Mouse (Mus musculus): ENCODE measurements around the gene Nox1. TPM values are rescaled to one million over a fixed set of nuclear protein-coding genes. Genes with fewer than 3 reads are reported as not detected.
"Not testable (repeated sequence)": the region's sequence is repeated elsewhere in the genome, so short reads cannot be mapped to it uniquely, and the experiment has no call there.

Nox1 gene
- 0.11 TPM in 1 of 2 replicates, not detected in the other for polyA plus RNA-seq (2016; fragmentation: Nextera tagmentation; extraction: Ambion mirVana)

GRCm38 (mm10) chrX:134221856-134222255 is at the start of gene Nox1:
Gene Nox1, minus strand, starts transcription at chrX:134221956.
- 0 out of 2 replicates have a peak, but pooled peaks cover 4% of the 10 kb centered on the region for H3K27me3 ChIP-seq (replicated peaks)
- no peak within 1 kb of the TSS for H3K27ac ChIP-seq
- H3K4me1 ChIP-seq, result no peaks in the 10 kb centered on the region
- H3K36me3 ChIP-seq, result no peaks in the 10 kb centered on the region
- no peak within 1 kb of the TSS for H3K9ac ChIP-seq
- H3K4me3 ChIP-seq, result no peak within 1 kb of the TSS
- no peak for ATAC-seq (ENCODE audit: low FRiP score, low read depth)
- 67% methylated on average over 4 of the region's 4 CpGs for WGBS
- no peaks in the 10 kb centered on the region for H3K9me3 ChIP-seq
- no peak within 1 kb of the TSS for H3K4me2 ChIP-seq (replicated peaks)

GRCm38 (mm10) chrX:134262129-134262528 is 40.4 kb upstream of the Nox1 start:
- no peak overlapping the region for H3K27ac ChIP-seq
- WGBS, result 72% methylated on average over 11 of the region's 11 CpGs
- H3K4me1 ChIP-seq, result no peaks in the 10 kb centered on the region
- H3K9ac ChIP-seq, result no peak overlapping the region
- no peak overlapping the region for H3K4me3 ChIP-seq
- ATAC-seq (ENCODE audit: low FRiP score, low read depth), result no peak
- H3K9me3 ChIP-seq, result no peaks in the 10 kb centered on the region
- H3K27me3 ChIP-seq (replicated peaks), result no peaks in the 10 kb centered on the region
- no peaks in the 10 kb centered on the region for H3K36me3 ChIP-seq
- H3K4me2 ChIP-seq (replicated peaks), result no peak overlapping the region

DNA sequence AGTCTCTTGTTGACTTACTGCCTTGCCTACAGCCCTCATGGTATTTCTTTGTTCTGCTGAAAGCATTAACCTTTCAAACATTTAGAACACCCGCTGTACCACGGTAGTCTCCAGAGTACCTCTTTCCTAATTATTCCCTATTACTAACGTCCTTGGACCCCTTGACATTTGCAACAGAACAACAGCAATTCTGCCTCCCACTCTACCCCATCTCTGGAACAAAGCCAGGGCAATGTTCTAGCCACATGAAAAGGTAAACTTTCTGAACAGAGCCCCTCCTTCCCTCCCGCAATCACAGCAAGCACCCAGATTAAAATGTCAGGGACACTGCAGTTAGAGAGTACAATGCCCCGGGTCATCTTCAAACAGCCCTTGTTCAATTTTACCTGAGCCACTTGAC is 39.4 kb upstream of the Nox1 start:
- Histone ChIP-seq H3K36me3 (no peaks in the 10 kb centered on the region), H3K9ac (no peak overlapping the region), H3K9me3 (no peaks in the 10 kb centered on the region), H3K4me2 (replicated peaks) (no peak overlapping the region), H3K4me3 (no peak overlapping the region), H3K4me1 (no peaks in the 10 kb centered on the region), H3K27ac (no peak overlapping the region), H3K27me3 (replicated peaks) (no peaks in the 10 kb centered on the region)
- 45% methylated on average over 5 of the region's 5 CpGs for WGBS
- ATAC-seq (ENCODE audit: low FRiP score, low read depth), result no peak

DNA sequence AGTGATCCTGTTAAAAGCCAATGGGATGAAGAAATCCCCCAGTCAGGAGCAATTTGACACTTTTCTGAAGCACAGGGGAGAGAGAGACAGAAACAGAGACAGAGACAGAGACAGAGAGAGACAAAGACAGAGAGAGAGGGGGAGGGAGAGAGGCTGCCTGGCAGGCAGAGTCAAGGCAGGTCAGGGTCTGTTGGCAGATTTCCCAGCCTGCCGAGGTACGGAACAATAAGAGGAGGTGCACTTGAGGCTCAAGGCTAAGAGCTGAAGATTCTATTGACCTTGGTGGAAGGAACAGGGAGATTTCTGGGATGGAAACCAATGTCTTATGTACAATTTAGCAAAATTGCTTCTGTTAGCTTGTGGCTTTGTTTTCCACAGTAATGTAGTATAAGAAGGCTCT is 26.4 kb upstream of the Nox1 start:
- no peak overlapping the region for H3K4me2 ChIP-seq (replicated peaks)
- 73% methylated on average over 2 of the region's 2 CpGs for WGBS
- no peak overlapping the region for H3K27ac ChIP-seq
- no peak overlapping the region for H3K4me3 ChIP-seq
- no peaks in the 10 kb centered on the region for H3K36me3 ChIP-seq
- H3K9ac ChIP-seq, result no peak overlapping the region
- no peaks in the 10 kb centered on the region for H3K4me1 ChIP-seq
- H3K27me3 ChIP-seq (replicated peaks), result no peaks in the 10 kb centered on the region
- no peak for ATAC-seq (ENCODE audit: low FRiP score, low read depth)
- no peaks in the 10 kb centered on the region for H3K9me3 ChIP-seq

DNA sequence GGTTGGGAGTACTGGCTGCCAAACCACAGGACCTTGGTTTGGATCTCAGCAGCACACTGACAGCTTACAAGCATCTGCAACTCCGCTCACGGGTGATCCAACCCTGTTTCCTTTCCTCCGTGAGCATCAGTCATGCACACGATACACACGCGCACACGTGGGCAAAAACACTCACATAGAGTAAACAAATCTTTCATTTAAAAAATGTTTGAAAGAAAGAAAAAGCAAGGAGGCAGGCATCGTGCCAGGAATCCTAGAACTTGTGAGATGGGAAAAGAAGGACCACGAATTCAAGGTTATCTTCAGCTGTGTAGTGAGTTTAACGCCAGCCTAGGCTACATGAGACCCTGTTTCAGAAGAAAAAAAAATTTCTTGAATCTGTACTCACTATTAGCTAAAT is 24.2 kb upstream of the Nox1 start:
- Histone ChIP-seq H3K27ac (no peak overlapping the region), H3K4me2 (replicated peaks) (no peak overlapping the region), H3K4me1 (no peaks in the 10 kb centered on the region), H3K9ac (no peak overlapping the region), H3K4me3 (no peak overlapping the region), H3K36me3 (no peaks in the 10 kb centered on the region), H3K9me3 (no peaks in the 10 kb centered on the region), H3K27me3 (replicated peaks) (no peaks in the 10 kb centered on the region)
- WGBS, result 92% methylated on average over 10 of the region's 10 CpGs
- no peak for ATAC-seq (ENCODE audit: low FRiP score, low read depth)

GRCm38 (mm10) chrX:134238266-134238665 is 16.5 kb upstream of the Nox1 start:
- H3K9ac ChIP-seq, result no peak overlapping the region
- H3K4me2 ChIP-seq (replicated peaks), result no peak overlapping the region
- no peaks in the 10 kb centered on the region for H3K27me3 ChIP-seq (replicated peaks)
- no peaks in the 10 kb centered on the region for H3K36me3 ChIP-seq
- H3K27ac ChIP-seq, result no peak overlapping the region
- 91% methylated on average over 10 of the region's 10 CpGs for WGBS
- H3K9me3 ChIP-seq, result no peaks in the 10 kb centered on the region
- no peak overlapping the region for H3K4me3 ChIP-seq
- no peaks in the 10 kb centered on the region for H3K4me1 ChIP-seq
- ATAC-seq (ENCODE audit: low FRiP score, low read depth), result no peak

DNA sequence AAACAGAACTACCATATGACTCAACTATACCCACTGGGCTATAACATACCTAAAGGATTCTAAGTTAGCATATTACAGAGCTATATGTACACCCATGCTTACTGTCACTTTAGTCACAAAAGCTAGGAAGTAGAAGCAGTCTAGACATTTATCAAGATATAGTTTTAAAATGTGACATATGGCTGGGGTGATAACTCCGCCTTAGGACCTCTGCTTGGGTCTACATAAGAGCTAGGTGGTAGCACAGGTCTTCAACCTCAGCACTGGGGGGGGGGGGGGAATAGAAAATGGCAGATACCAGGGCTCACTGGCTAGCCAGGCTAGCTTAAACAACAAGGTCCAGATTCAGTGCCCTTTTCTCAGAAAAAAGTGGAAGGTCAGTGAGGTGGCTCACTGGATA is 11.3 kb upstream of the Nox1 start:
- no peaks in the 10 kb centered on the region for H3K36me3 ChIP-seq
- H3K4me1 ChIP-seq, result no peaks in the 10 kb centered on the region
- H3K9ac ChIP-seq, result no peak overlapping the region
- H3K27ac ChIP-seq, result no peak overlapping the region
- 84% methylated on average over 1 of the region's 1 CpGs for WGBS
- H3K27me3 ChIP-seq (replicated peaks), result no peaks in the 10 kb centered on the region
- ATAC-seq (ENCODE audit: low FRiP score, low read depth), result no peak
- H3K9me3 ChIP-seq, result no peaks in the 10 kb centered on the region
- no peak overlapping the region for H3K4me2 ChIP-seq (replicated peaks)
- H3K4me3 ChIP-seq, result no peak overlapping the region

DNA sequence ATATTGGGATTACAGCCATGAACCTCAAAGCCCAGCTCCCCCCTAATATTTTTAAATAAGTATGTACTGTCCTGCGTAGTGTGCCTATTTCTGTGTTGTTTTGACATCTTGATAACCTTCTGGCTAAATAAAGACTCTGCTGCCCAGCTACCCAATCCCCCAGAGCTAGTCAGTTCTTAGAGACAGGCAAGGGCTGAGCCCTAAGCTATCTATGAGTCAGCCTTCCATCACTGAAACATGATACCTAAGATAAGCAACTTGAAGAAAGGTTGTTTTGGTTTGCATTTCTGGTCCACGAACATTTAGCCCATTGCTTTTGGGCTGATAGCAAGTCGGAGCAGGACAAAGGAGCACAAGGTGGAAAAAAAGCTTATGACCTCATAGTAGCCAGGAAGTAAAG is 1.1 kb downstream of the Nox1 start:
- ATAC-seq (ENCODE audit: low FRiP score, low read depth), result no peak
- no peaks in the 10 kb centered on the region for H3K4me1 ChIP-seq
- H3K9me3 ChIP-seq, result no peaks in the 10 kb centered on the region
- 0 out of 2 replicates have a peak, but pooled peaks cover 4% of the 10 kb centered on the region for H3K27me3 ChIP-seq (replicated peaks)
- no peaks in the 10 kb centered on the region for H3K36me3 ChIP-seq
- no peak overlapping the region for H3K27ac ChIP-seq
- no peak overlapping the region for H3K4me3 ChIP-seq
- no peak overlapping the region for H3K4me2 ChIP-seq (replicated peaks)
- 82% methylated on average over 3 of the region's 3 CpGs for WGBS
- H3K9ac ChIP-seq, result no peak overlapping the region

GRCm38 (mm10) chrX:134218161-134218560 is 3.6 kb downstream of the Nox1 start:
- no peaks in the 10 kb centered on the region for H3K4me1 ChIP-seq
- 55% methylated on average over 4 of the region's 4 CpGs for WGBS
- no peak for ATAC-seq (ENCODE audit: low FRiP score, low read depth)
- no peak overlapping the region for H3K4me2 ChIP-seq (replicated peaks)
- H3K4me3 ChIP-seq, result no peak overlapping the region
- no peak overlapping the region for H3K9ac ChIP-seq
- no peaks in the 10 kb centered on the region for H3K9me3 ChIP-seq
- H3K36me3 ChIP-seq, result no peaks in the 10 kb centered on the region
- H3K27ac ChIP-seq, result no peak overlapping the region
- H3K27me3 ChIP-seq (replicated peaks), result 0 out of 2 replicates have a peak, but pooled peaks cover 4% of the 10 kb centered on the region

- no peaks in the 10 kb centered on the region for H3K4me1 ChIP-seq
- H3K27ac ChIP-seq, result no peak overlapping the region
- no peak for ATAC-seq (ENCODE audit: low FRiP score, low read depth)
- H3K9me3 ChIP-seq, result no peaks in the 10 kb centered on the region
- no peak overlapping the region for H3K4me3 ChIP-seq
- no peak overlapping the region for H3K9ac ChIP-seq
- H3K27me3 ChIP-seq (replicated peaks), result no peaks in the 10 kb centered on the region
- WGBS, result 72% methylated on average over 7 of the region's 7 CpGs
- H3K4me2 ChIP-seq (replicated peaks), result no peak overlapping the region
- H3K36me3 ChIP-seq, result no peaks in the 10 kb centered on the region
These were observed 10.6 kb downstream of the Nox1 start for GRCm38 (mm10) chrX:134211151-134211642.

GRCm38 (mm10) chrX:134208491-134208890 is 13.3 kb downstream of the Nox1 start:
- H3K9ac ChIP-seq, result no peak overlapping the region
- WGBS, result 88% methylated on average over 2 of the region's 2 CpGs
- H3K4me2 ChIP-seq (replicated peaks), result no peak overlapping the region
- H3K36me3 ChIP-seq, result no peaks in the 10 kb centered on the region
- no peak overlapping the region for H3K27ac ChIP-seq
- H3K4me1 ChIP-seq, result no peaks in the 10 kb centered on the region
- no peak for ATAC-seq (ENCODE audit: low FRiP score, low read depth)
- no peaks in the 10 kb centered on the region for H3K9me3 ChIP-seq
- H3K27me3 ChIP-seq (replicated peaks), result no peaks in the 10 kb centered on the region
- no peak overlapping the region for H3K4me3 ChIP-seq

DNA sequence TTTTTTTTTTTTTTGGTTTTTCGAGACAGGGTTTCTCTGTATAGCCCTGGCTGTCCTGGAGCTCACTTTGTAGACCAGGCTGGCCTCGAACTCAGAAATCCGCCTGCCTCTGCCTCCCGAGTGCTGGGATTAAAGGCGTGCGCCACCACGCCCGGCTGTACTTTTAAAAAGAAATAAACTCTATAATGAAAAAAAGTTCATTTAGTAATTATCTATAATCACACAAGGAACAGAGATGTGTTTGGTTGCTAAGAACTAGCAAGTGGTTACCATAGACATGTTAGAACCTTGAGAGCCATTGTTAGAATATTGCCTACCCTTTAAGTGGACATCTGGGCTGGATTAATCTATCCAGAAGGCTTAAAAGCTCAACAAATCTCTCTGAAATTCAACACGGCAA is 34.6 kb downstream of the Nox1 start, which contains the start of gene Arl13a:
Gene Arl13a (plus strand): TSS at position 301 of the 400 bp plus-strand sequence.
- not testable (repeated sequence) for H3K4me2 ChIP-seq (replicated peaks); H3K27ac ChIP-seq; H3K9me3 ChIP-seq; H3K27me3 ChIP-seq (replicated peaks); H3K9ac ChIP-seq; H3K4me1 ChIP-seq; ATAC-seq (ENCODE audit: low FRiP score, low read depth); H3K36me3 ChIP-seq; H3K4me3 ChIP-seq
- 96% methylated on average over 9 of the region's 9 CpGs for WGBS

GRCm38 (mm10) chrX:134174699-134175098 is 47.1 kb downstream of the Nox1 start:
- Histone ChIP-seq H3K36me3 (no peaks in the 10 kb centered on the region), H3K4me2 (replicated peaks) (no peak overlapping the region), H3K27ac (no peak overlapping the region), H3K4me3 (no peak overlapping the region), H3K4me1 (no peaks in the 10 kb centered on the region), H3K9me3 (no peaks in the 10 kb centered on the region), H3K27me3 (replicated peaks) (no peaks in the 10 kb centered on the region), H3K9ac (no peak overlapping the region)
- WGBS, result 94% methylated on average over 1 of the region's 1 CpGs
- ATAC-seq (ENCODE audit: low FRiP score, low read depth), result no peak

Data from neural tube, embryonic 12.5 days (tissue).